Mouse (Mus musculus) CH12.LX (cell line): ENCODE measurements around the gene Ush1g. TPM values are rescaled to one million over a fixed set of nuclear protein-coding genes. Genes with fewer than 3 reads are reported as not detected.

ENCODE experiments used
- DNase-seq: peaks from one replicate; pipeline ENCODE4 v3.0.0-alpha.2; 2013; ENCODE audit errors: extremely low read depth
- H3K27ac ChIP-seq: 2 replicates; pipeline ENCODE4 v1.5.1; 2012; ENCODE audit warnings: low read depth, mild to moderate bottlenecking, control low read depth, moderate library complexity; ENCODE audit not compliant: insufficient read depth
- H3K27me3 ChIP-seq: replicated peaks from 2 replicates; pipeline ENCODE3; 2012; ENCODE audit warnings: inconsistent platforms
- H3K36me3 ChIP-seq, 2 experiments: replicated peaks in 1 of 2; 2 replicates each; pipeline versions ENCODE3 to v1.6.1; 2012; ENCODE audit warnings: inconsistent platforms in 1 of 2, low read length in 1 of 2, mild to moderate bottlenecking in 1 of 2, mixed read lengths in 1 of 2, moderate library complexity in 1 of 2; ENCODE audit not compliant: control insufficient read depth in 1 of 2, insufficient read depth in 1 of 2
- H3K4me1 ChIP-seq, 2 experiments: 2 replicates each; pipeline ENCODE4 v1.6.1; 2012; ENCODE audit warnings: inconsistent platforms in 1 of 2, moderate library complexity in 1 of 2; ENCODE audit not compliant: insufficient read depth in 2 of 2, control insufficient read depth in 1 of 2
- H3K4me2 ChIP-seq: 2 replicates; pipeline ENCODE4 v1.6.1; 2012; ENCODE audit warnings: low read depth, mild to moderate bottlenecking, control low read depth; ENCODE audit not compliant: poor library complexity, insufficient read depth, severe bottlenecking
- H3K4me3 ChIP-seq, 3 experiments: fragments of 150-350 bp in 1 of 3; sonication (generic) in 1 of 3; replicated peaks in 1 of 3; 2 replicates each; pipeline versions ENCODE3 to v1.5.1; 2011 to 2012; ENCODE audit warnings: low read depth in 2 of 3, low read length in 2 of 3, mild to moderate bottlenecking in 2 of 3, moderate library complexity in 2 of 3, control low read depth in 1 of 3, improper control_type of control experiment in 1 of 3, inconsistent platforms in 1 of 3, mixed read lengths in 1 of 3; ENCODE audit not compliant: poor library complexity in 1 of 3
- H3K79me2 ChIP-seq: replicated peaks from 2 replicates; pipeline ENCODE4 v1.6.1; 2012; ENCODE audit warnings: mild to moderate bottlenecking, moderate library complexity; ENCODE audit not compliant: control insufficient read depth, poor library complexity, insufficient read depth, severe bottlenecking; ENCODE audit errors: extremely low read depth
- H3K9ac ChIP-seq: 2 replicates; pipeline ENCODE4 v1.6.1; 2012; ENCODE audit warnings: low read depth, mild to moderate bottlenecking, control low read depth, moderate library complexity; ENCODE audit not compliant: insufficient read depth
- H3K9me3 ChIP-seq: replicated peaks from 2 replicates; pipeline ENCODE3; 2012; ENCODE audit warnings: low read length, inconsistent platforms, mixed read lengths
- BHLHE40 ChIP-seq: IDR thresholded peaks from 2 replicates; pipeline ENCODE4 v1.6.1; 2011; ENCODE audit warnings: mild to moderate bottlenecking, low read depth, low read length, improper control_type of control experiment
- CHD1 ChIP-seq: IDR thresholded peaks from 2 replicates; pipeline ENCODE4 v1.6.1; 2012; ENCODE audit warnings: low read depth, low read length, improper control_type of control experiment, inconsistent platforms
- CHD2 ChIP-seq: IDR thresholded peaks from 2 replicates; pipeline ENCODE4 v1.6.1; 2011; ENCODE audit warnings: low read length, improper control_type of control experiment
- CTCF ChIP-seq, 2 experiments: IDR thresholded peaks in 1 of 2; conservative IDR thresholded peaks in 1 of 2; 2 replicates each; pipeline ENCODE4 v1.5.1; 2011 to 2012; ENCODE audit warnings: low read depth in 2 of 2, low read length in 2 of 2, improper control_type of control experiment in 1 of 2, inconsistent platforms in 1 of 2, mild to moderate bottlenecking in 1 of 2, moderate library complexity in 1 of 2
- E2F4 ChIP-seq: IDR thresholded peaks from 2 replicates; pipeline ENCODE4 v1.6.1; 2011; ENCODE audit warnings: low read depth, low read length, improper control_type of control experiment; ENCODE audit not compliant: insufficient replicate concordance
- ELF1 ChIP-seq: IDR thresholded peaks from 2 replicates; pipeline ENCODE4 v1.6.1; 2014; ENCODE audit warnings: low read depth, mild to moderate bottlenecking, inconsistent platforms, low read length, improper control_type of control experiment
- EP300 ChIP-seq: IDR thresholded peaks from 2 replicates; pipeline ENCODE4 v1.6.1; 2011; ENCODE audit warnings: low read length, improper control_type of control experiment
- GABPA ChIP-seq: IDR thresholded peaks from 2 replicates; pipeline ENCODE4 v1.6.1; 2012; ENCODE audit warnings: low read depth, low read length, improper control_type of control experiment, inconsistent platforms; ENCODE audit not compliant: insufficient replicate concordance
- HCFC1 ChIP-seq: IDR thresholded peaks from 2 replicates; pipeline ENCODE4 v1.6.1; 2012; ENCODE audit warnings: low read depth, mild to moderate bottlenecking, inconsistent platforms, low read length, improper control_type of control experiment
- IRF4 ChIP-seq: IDR thresholded peaks from 2 replicates; pipeline ENCODE4 v1.6.1; 2014; ENCODE audit warnings: low read depth, mild to moderate bottlenecking, inconsistent platforms, low read length, improper control_type of control experiment
- JUN ChIP-seq: IDR thresholded peaks from 2 replicates; pipeline ENCODE4 v1.6.1; 2011; ENCODE audit warnings: low read depth, mild to moderate bottlenecking, low read length, improper control_type of control experiment, moderate library complexity; ENCODE audit not compliant: insufficient read depth
- JUND ChIP-seq: conservative IDR thresholded peaks from 2 replicates; pipeline ENCODE4 v1.6.1; 2011; ENCODE audit warnings: low read depth, low read length, improper control_type of control experiment
- KAT2A ChIP-seq: IDR thresholded peaks from 2 replicates; pipeline ENCODE4 v1.6.1; 2012; ENCODE audit warnings: low read length, improper control_type of control experiment, inconsistent platforms; ENCODE audit not compliant: insufficient replicate concordance
- MAFK ChIP-seq: IDR thresholded peaks from 2 replicates; pipeline ENCODE4 v1.6.1; 2011; ENCODE audit warnings: low read length, improper control_type of control experiment; ENCODE audit not compliant: insufficient replicate concordance
- MAZ ChIP-seq: IDR thresholded peaks from 2 replicates; pipeline ENCODE4 v1.6.1; 2012; ENCODE audit warnings: low read depth, mild to moderate bottlenecking, inconsistent platforms, low read length, improper control_type of control experiment, moderate library complexity
- MXI1 ChIP-seq: IDR thresholded peaks from 2 replicates; pipeline ENCODE4 v1.6.1; 2011; ENCODE audit warnings: mild to moderate bottlenecking, low read depth, low read length, improper control_type of control experiment
- NELFE ChIP-seq: IDR thresholded peaks from 2 replicates; pipeline ENCODE4 v1.6.1; 2011; ENCODE audit warnings: low read depth, low read length, improper control_type of control experiment
- NRF1 ChIP-seq: IDR thresholded peaks from 2 replicates; pipeline ENCODE4 v1.6.1; 2014; ENCODE audit warnings: low read depth, mild to moderate bottlenecking, inconsistent platforms, low read length, improper control_type of control experiment, moderate library complexity
- PAX5 ChIP-seq: IDR thresholded peaks from 2 replicates; pipeline ENCODE4 v1.6.1; 2012; ENCODE audit warnings: low read length, inconsistent platforms, mixed read lengths
- POLR2A ChIP-seq: IDR thresholded peaks from 2 replicates; pipeline ENCODE4 v1.6.1; 2011; ENCODE audit warnings: low read depth, mild to moderate bottlenecking, improper control_type of control experiment, low read length
- RCOR1 ChIP-seq: conservative IDR thresholded peaks from 2 replicates; pipeline ENCODE4 v1.6.1; 2012; ENCODE audit warnings: low read depth, mild to moderate bottlenecking, inconsistent platforms, low read length, improper control_type of control experiment
- USF1 ChIP-seq: IDR thresholded peaks from 2 replicates; pipeline ENCODE4 v1.6.1; 2014; ENCODE audit warnings: low read depth, mild to moderate bottlenecking, inconsistent platforms, low read length, improper control_type of control experiment
- USF2 ChIP-seq: conservative IDR thresholded peaks from 2 replicates; pipeline ENCODE4 v1.6.1; 2011; ENCODE audit warnings: low read depth, low read length, improper control_type of control experiment
- ZKSCAN1 ChIP-seq: IDR thresholded peaks from 2 replicates; pipeline ENCODE4 v1.6.1; 2012; ENCODE audit warnings: low read depth, inconsistent platforms, low read length, improper control_type of control experiment, borderline replicate concordance
- dilution Hi-C: fragments of 300-500 bp; cut with MboI; formaldehyde crosslinking; loops from 2 replicates; pipeline ENCODE4 v1.14.3; 2020; ENCODE audit warnings: low sequenced_read_pairs; ENCODE audit not compliant: extremely low pct_unique_long_range_greater_than_20kb, extremely low pct_ligation_motif_present
- in situ Hi-C: fragments of 300-500 bp; cut with MboI; formaldehyde crosslinking; loops from 3 replicates; pipeline ENCODE4 v1.14.3; 2019; ENCODE audit warnings: low sequenced_read_pairs, low pct_ligation_motif_present, low pct_unique_long_range_greater_than_20kb, mixed read lengths
- polyA plus RNA-seq: library from polyadenylated mRNA; unstranded; fragments of >175 nt; gene quantifications from 2 replicates; pipeline ENCODE4 v1.2.1, GENCODE M21; 2012; ENCODE audit warnings: low read depth; ENCODE audit not compliant: insufficient read length
- total RNA-seq, 2 experiments: library from RNA; depleted of rRNA; stranded (reverse); fragments of 300-350 nt in 1 of 2; fragments of >200 nt in 1 of 2; gene quantifications; 2 replicates each; pipeline ENCODE4 v1.2.3; 2012 to 2014

Gene Ush1g
- total and polyA plus RNA-seq, 3 experiments: 0.42 TPM; not detected in 2

DNA sequence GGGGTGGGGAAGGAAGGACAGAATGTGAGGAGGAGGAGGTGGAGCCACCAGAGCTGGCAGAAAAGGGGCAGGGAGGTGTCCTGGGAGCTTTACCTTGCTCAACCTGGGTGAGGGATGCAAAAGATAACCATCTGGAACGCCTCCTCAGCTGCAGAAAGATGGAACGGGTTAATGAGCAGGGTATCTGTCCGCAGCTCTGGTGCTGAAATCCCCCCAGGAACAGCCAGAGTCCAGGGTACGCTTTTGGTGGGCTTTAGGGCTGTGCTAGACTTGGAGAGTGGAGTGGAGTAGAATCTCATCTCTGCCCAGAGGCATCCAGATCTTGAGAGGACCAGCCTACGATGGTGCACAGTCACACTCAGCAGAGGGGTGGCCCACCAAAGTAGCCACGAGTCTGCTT, 14.3 kb upstream of the Ush1g start:
- Histone ChIP-seq H3K27ac (no peak overlapping the region), H3K79me2 (no peaks in the 10 kb centered on the region), H3K9ac (no peak overlapping the region), H3K4me1 (no peaks in the 10 kb centered on the region), H3K27me3 (peaks cover 96% of the 10 kb centered on the region), H3K36me3 (no peaks in the 10 kb centered on the region), H3K4me3 (no peak overlapping the region), H3K9me3 (peaks cover 4% of the 10 kb centered on the region), H3K4me2 (no peak overlapping the region)
- TF ChIP-seq BHLHE40 (no peak), USF2 (no peak), CTCF (conservative IDR thresholded peaks at IDR 0.05 in 1 of 2, IDR thresholded peaks at IDR 0.05 in 1 of 2; ENCODE audit: low read depth in 2 of 2, low read length in 2 of 2) (no peak), CHD1 (no peak), HCFC1 (no peak), CHD2 (no peak), ELF1 (no peak), GABPA (no peak), JUN (no peak), ZKSCAN1 (no peak), KAT2A (no peak), RCOR1 (no peak), PAX5 (no peak), MAZ (no peak), JUND (no peak), MAFK (no peak), USF1 (no peak), POLR2A (no peak), IRF4 (no peak), MXI1 (no peak)
- DNase-seq: no peak
- in situ Hi-C loops: no loop called here
- dilution Hi-C loops: no loop called here

DNA sequence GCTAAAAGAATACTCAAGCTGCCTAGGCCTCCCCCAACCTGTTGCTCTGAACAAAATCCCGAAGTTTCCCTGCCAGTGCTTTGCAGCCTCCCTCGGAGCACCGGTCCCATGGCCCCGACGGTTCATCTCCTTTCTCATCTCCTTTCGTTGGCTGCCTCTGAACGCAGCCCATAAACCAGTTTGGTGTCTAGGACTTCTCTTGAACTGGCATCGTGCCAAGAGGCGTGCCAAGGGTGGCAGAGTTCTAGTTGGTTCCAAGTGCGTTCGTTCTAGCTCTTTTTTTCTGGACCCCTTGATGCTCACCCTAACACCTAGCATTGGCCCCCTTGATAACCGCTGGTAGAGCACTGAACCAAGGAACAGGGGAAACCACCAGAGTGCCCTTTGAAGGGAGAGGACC, 13.4 kb upstream of the Ush1g start:
- in situ Hi-C loops: no loop called here
- dilution Hi-C loops: no loop called here
- TF ChIP-seq POLR2A: no peak
- TF ChIP-seq BHLHE40: no peak
- TF ChIP-seq CHD1: no peak
- TF ChIP-seq NRF1: no peak
- TF ChIP-seq GABPA: no peak
- no peak for TF ChIP-seq RCOR1
- TF ChIP-seq PAX5: no peak
- no peak for TF ChIP-seq ZKSCAN1
- no peak for TF ChIP-seq NELFE
- no peak for TF ChIP-seq EP300
- no peak for TF ChIP-seq E2F4
- Histone ChIP-seq H3K4me2 (no peak overlapping the region), H3K79me2 (no peaks in the 10 kb centered on the region), H3K27ac (no peak overlapping the region), H3K27me3 (peaks cover 98% of the 10 kb centered on the region), H3K9me3 (peaks cover 4% of the 10 kb centered on the region), H3K4me1 (no peaks in the 10 kb centered on the region), H3K9ac (no peak overlapping the region), H3K4me3 (no peak overlapping the region), H3K36me3 (no peaks in the 10 kb centered on the region)
- no peak for DNase-seq
